Mouse (Mus musculus) heart, adult 2 months (tissue): ENCODE measurements around the gene Gabbr2.

Experiments
- CTCF ChIP-seq: fragments of 200-600 bp; IDR thresholded peaks from 2 replicates; pipeline ENCODE4 v1.8.1; 2022; ENCODE audit warnings: antibody characterized with exemption, mild to moderate bottlenecking, moderate library complexity
- POLR2A ChIP-seq: fragments of 200-500 bp; IDR thresholded peaks from 2 replicates; pipeline ENCODE4 v1.6.1; 2011; ENCODE audit warnings: mild to moderate bottlenecking, low read depth, low read length, control low read depth; ENCODE audit not compliant: insufficient read depth

DNA sequence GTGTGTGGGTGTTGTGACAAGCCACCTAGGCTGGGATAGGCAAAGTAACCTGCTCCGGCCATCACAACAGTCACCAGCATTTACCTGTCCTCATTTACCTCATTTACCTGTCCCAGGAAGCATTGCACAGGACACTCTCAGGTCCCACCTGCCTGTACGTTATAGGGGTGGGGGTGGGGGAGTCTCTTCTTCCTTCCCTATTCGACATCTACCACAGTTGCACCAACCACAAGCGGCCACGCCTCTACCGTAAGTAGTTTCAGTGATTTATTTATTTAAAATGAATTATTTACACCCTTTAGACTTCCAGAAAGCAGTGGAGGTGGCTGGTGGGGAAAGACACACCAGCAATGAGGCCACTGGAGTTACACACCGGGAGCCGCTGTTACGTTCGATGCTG is 123.9 kb downstream of the Gabbr2 start:
- TF ChIP-seq POLR2A (no peak), CTCF (no peak)
